Mouse (Mus musculus): Measurements from ENCODE around the gene Cldn13. TPM values are rescaled to one million over a fixed set of nuclear protein-coding genes. Genes with fewer than 3 reads are reported as not detected.
A peak's percentile ranks its signal among the peaks of the same experiment; 100 is the strongest.
"Not testable (repeated sequence)": the region's sequence is repeated elsewhere in the genome, so short reads cannot be mapped to it uniquely, and the experiment has no call there.

The Cldn13 gene
- total RNA-seq, 2 experiments from 2014 or later, result not detected

DNA sequence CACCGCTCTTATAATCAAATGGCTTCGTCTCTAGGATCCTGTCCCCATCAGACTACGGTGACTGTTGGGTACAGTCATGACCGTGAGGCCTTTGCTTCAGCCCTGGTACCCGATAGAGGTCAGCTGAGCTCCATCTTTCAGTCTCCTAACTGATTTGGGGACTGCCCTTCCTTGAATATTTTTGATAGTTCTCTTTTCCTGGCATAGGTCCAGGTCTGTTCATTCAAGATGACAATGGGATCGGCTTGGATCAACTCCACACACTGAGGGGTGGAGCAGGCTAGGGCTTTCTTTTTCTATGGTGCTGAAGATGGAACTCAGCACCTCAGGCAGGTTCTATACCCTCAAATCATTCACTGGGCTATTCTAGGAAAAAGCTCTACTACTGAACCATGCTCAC, 20.7 kb upstream of the Cldn13 start:
- ATAC-seq (replicated peaks; ENCODE audit: poor library complexity, severe bottlenecking), result no peak

- no peak for ATAC-seq (replicated peaks; ENCODE audit: poor library complexity, severe bottlenecking)
Measured at GRCm38 (mm10) chr5:134934666-134935065, 19.3 kb upstream of the Cldn13 start.

- not testable (repeated sequence) for ATAC-seq (replicated peaks; ENCODE audit: poor library complexity, severe bottlenecking)
Measured at GRCm38 (mm10) chr5:134933686-134934085, 18.4 kb upstream of the Cldn13 start.

GRCm38 (mm10) chr5:134933281-134933680, 18.0 kb upstream of the Cldn13 start:
- no peak for ATAC-seq (replicated peaks; ENCODE audit: poor library complexity, severe bottlenecking)

- ATAC-seq (replicated peaks; ENCODE audit: poor library complexity, severe bottlenecking), result peak; percentile 71
Measured at GRCm38 (mm10) chr5:134932903-134933276, 17.6 kb upstream of the Cldn13 start.

- ATAC-seq (replicated peaks; ENCODE audit: poor library complexity, severe bottlenecking), result peak; percentile 93
Measured at GRCm38 (mm10) chr5:134932179-134932902, 17.0 kb upstream of the Cldn13 start, which contains the start of gene Mettl27. Mettl27 (plus strand) TSS chr5:134932368.

DNA sequence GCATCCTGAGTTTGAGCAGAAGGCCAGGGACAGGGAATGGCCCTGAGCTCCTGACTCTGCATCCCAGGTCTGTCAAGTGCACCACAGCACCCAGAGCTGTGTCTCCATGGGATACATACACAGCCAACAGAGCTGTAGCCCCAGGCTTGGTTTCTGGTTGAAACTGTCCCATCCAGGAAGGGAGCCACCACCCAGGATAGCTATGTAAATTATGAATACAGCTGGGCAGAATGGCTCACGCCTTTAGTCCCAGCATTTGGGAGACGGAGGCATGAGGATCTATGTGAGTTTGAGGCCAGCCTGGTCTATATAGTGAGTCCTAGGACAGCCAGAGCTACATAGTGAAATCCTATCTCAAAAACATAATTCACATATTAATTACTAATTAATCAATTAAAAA, 14.7 kb upstream of the Cldn13 start:
- ATAC-seq (replicated peaks; ENCODE audit: poor library complexity, severe bottlenecking), result no peak

DNA sequence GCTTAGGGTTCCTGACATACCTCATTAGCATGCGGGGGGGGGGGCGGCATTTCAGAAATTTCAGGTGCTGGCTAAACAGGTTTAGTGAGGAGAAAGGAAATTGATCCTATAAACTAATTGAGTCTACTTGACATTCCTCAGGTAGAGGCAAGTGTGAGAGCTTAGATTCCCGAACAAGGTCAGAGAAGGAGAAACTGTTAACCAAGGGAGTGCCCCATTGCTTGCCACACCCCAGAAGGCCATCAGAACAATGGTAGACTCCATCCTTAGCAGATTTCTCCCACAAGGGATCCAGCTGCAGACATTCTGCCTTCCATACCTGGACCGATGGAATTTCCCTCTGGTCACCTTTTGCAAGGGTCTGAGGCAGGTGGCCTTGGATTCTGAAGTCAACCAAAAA, 11.4 kb upstream of the Cldn13 start:
- ATAC-seq (replicated peaks; ENCODE audit: poor library complexity, severe bottlenecking), result no peak

- no peak for ATAC-seq (replicated peaks; ENCODE audit: poor library complexity, severe bottlenecking)
Measured at GRCm38 (mm10) chr5:134923141-134923540, 7.8 kb upstream of the Cldn13 start.

GRCm38 (mm10) chr5:134921106-134921505, 5.8 kb upstream of the Cldn13 start:
- no peak for ATAC-seq (replicated peaks; ENCODE audit: poor library complexity, severe bottlenecking)

GRCm38 (mm10) chr5:134920106-134920687, 4.9 kb upstream of the Cldn13 start:
- no peak for ATAC-seq (replicated peaks; ENCODE audit: poor library complexity, severe bottlenecking)

GRCm38 (mm10) chr5:134919097-134919496, 3.8 kb upstream of the Cldn13 start:
- no peak for ATAC-seq (replicated peaks; ENCODE audit: poor library complexity, severe bottlenecking)

- peak; percentile 73 for ATAC-seq (replicated peaks; ENCODE audit: poor library complexity, severe bottlenecking)
Measured at GRCm38 (mm10) chr5:134918071-134918832, 2.9 kb upstream of the Cldn13 start.

DNA sequence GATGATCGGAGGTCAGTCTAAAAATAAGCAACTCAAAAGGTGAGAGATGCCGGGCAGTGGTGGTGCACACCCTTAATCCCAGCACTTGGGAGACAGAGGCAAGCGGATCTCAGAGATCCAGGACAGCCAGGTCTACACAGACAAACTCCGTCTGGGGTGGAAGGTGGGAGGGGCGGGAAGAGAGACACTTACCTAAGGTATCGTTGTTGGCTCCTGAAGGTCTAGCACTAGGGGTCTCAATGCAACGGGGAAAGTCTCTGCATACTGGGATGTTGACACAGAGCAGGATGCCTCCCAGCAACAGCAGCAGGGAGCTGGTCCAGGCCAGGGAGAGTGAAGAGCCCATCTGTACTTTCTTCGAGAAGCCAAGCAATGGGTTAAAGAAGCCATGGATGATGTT, 816 bp downstream of the Cldn13 start:
- ATAC-seq (replicated peaks; ENCODE audit: poor library complexity, severe bottlenecking), result no peak

- ATAC-seq (replicated peaks; ENCODE audit: poor library complexity, severe bottlenecking), result no peak
Measured at GRCm38 (mm10) chr5:134913753-134914152, 1.6 kb downstream of the Cldn13 start.

- no peak for ATAC-seq (replicated peaks; ENCODE audit: poor library complexity, severe bottlenecking)
Measured at GRCm38 (mm10) chr5:134913352-134913751, 2.0 kb downstream of the Cldn13 start.

DNA sequence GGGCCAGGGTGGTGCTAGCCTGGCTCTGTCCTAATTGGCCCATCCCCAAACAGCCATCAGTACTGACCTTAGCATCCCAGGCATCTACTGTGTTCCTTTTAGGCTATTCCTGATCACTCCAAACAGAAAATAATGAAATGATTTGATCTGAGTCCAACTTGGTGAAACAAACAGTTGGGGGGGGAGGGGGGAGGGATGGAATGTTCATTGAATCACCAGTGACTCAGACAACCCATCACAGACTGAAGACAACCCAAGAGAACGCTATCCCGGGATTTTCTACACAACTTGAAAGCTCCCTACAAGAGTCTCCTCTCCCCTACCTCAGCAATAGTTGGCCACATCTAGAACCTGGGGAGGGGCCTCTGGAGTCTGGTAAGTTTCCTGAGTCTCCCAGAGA, 3.4 kb downstream of the Cldn13 start:
- ATAC-seq (replicated peaks; ENCODE audit: poor library complexity, severe bottlenecking), result no peak

DNA sequence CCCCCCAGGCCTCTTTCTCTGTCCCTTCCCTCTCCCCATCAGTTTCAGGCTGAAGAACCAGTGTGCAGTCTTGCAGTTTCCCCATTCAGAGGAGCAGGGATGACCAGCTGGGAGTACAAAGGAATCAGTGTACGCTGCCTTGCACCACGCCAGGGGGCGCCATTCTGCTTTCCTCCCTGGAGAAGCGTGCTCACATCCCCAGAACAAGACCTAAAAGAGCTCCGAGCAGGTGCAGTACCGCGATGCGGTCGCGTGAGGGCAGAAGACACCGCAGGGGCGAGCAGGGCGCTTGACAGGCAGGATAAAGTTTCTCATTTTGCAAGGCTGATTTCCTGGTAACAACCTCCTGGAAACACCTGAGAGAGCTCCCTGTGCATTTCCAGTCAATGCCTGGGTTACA, 8.2 kb downstream of the Cldn13 start:
- peak; percentile 99 for ATAC-seq (replicated peaks; ENCODE audit: poor library complexity, severe bottlenecking)

- no peak for ATAC-seq (replicated peaks; ENCODE audit: poor library complexity, severe bottlenecking)
Measured at GRCm38 (mm10) chr5:134906633-134907032, 8.7 kb downstream of the Cldn13 start, which contains the start of gene Tmem270. Tmem270 (minus strand) TSS chr5:134906733.

- ATAC-seq (replicated peaks; ENCODE audit: poor library complexity, severe bottlenecking), result no peak
Measured at GRCm38 (mm10) chr5:134901644-134902027, 13.7 kb downstream of the Cldn13 start.

GRCm38 (mm10) chr5:134901012-134901643, 14.2 kb downstream of the Cldn13 start:
- ATAC-seq (replicated peaks; ENCODE audit: poor library complexity, severe bottlenecking), result no peak

Data from granulocyte monocyte progenitor cell, adult 5-6 weeks (primary cell).